ENCODE assay signal across 11 mouse cellular contexts in the genomic region with DNA sequence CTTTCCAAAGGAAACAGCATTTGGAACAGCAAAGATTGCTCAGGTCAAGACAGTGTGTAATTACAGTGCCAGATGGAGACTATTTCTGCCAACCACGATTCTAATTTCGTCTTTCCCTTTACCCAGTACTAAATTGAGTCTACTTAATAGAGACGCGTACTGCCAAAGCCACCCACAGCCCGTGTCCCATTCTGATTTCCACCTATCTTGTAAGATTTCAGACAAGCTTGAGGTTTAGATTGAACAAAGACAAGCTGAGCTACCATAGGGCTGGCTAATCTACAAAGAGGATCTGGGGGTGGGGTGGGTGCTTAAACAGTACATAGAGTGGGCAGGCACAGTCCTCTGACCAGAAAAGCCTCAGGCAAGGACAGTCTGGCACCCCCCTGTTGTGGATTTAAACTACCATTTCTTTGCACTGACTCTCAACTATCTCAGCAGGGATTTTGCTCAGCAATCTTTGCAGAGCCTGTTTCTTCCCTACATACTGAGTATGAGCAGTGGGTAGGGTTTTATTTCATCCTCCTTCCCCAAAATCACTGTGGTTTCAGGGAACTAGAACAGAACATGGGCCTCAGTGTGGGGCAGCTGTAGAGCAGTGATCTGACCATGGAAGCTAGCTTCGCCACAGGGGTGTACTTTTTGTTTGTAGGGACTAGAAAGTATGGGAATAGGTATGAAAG. TPM values are rescaled to one million over a fixed set of nuclear protein-coding genes. Genes with fewer than 3 reads are reported as not detected.
DNase-seq lines count a peak whose midpoint lies in the region; ATAC-seq and TF ChIP-seq lines count a peak whose summit lies in the region.
"Had no signal": no experiment of that assay in that cellular context is flagged by ENCODE, and none has a peak within 500 bp of the region (broad histone marks: within the 10 kb centered on the region; RNA-seq: fewer than 3 reads in every experiment).

No protein-coding gene starts in this region.

- peak; percentile 59 for ATAC-seq in forebrain, embryonic 16.5 days
- ATAC-seq in erythroid progenitor cell, adult 5-6 weeks (replicated peaks; ENCODE audit: low FRiP score, poor library complexity, severe bottlenecking) = no peak

- intact Hi-C loops in gastrocnemius, adult 2 months (cut with DNase I) = loop anchor here (2.0 kb wide), 1 partner anchor 112 kb away; no protein-coding TSS in a partner anchor
- intact Hi-C loops in left cerebral cortex, postnatal 36 days (cut with DNase I) = loop anchor here (5.0 to 10.0 kb wide), 3 partner anchors 725 to 1285 kb away; a partner anchor contains a TSS

- DNase-seq in gastrocnemius, adult 2 months = peak; percentile 26
- DNase-seq in gastrocnemius, postnatal 10 days = no peak
- DNase-seq in brain, embryonic 14.5 days (ENCODE audit: low read depth) = peak; percentile 68
- DNase-seq in left cerebral cortex, postnatal 36 days (ENCODE audit: low spot score in 2 of 2) = peak; percentile 6 to 15
- DNase-seq in embryo, embryonic 10.5 days (ENCODE audit: low spot score) = no peak
- DNase-seq in urinary bladder, postnatal 25 days (ENCODE audit: low spot score) = no peak

- no peak for TF ChIP-seq CTCF in gastrocnemius, adult 2 months (IDR thresholded peaks at IDR 0.05)
- no peak for TF ChIP-seq CTCF in brain, embryonic 14.5 days (IDR thresholded peaks at IDR 0.05; ENCODE audit: borderline replicate concordance, extremely low read depth, insufficient read depth, insufficient read length)

- H3K9me3 ChIP-seq in forebrain, embryonic 16.5 days (ENCODE audit: control insufficient read depth, low read length) = no peaks in the 10 kb centered on the region
- H3K9me3 ChIP-seq: embryonic facial prominence, embryonic 12.5 days; limb, embryonic 13.5 days; midbrain, embryonic 12.5 days had no signal

- H3K27me3 ChIP-seq in forebrain, embryonic 16.5 days (replicated peaks; ENCODE audit: control insufficient read depth, insufficient read depth, low read length) = no peaks in the 10 kb centered on the region
- H3K27me3 ChIP-seq: embryonic facial prominence, embryonic 12.5 days had no signal

- peaks cover 16% of the 10 kb centered on the region for H3K4me1 ChIP-seq in forebrain, embryonic 16.5 days (replicated peaks; ENCODE audit: control insufficient read depth, insufficient read depth, low read length)
- H3K4me1 ChIP-seq: embryonic facial prominence, embryonic 12.5 days had no signal

- peak overlapping the region; percentile 37 for H3K4me2 ChIP-seq in forebrain, embryonic 16.5 days (ENCODE audit: low read length)

- peak overlapping the region; percentile 88 for H3K27ac ChIP-seq in gastrocnemius, adult 2 months
- H3K27ac ChIP-seq in forebrain, embryonic 16.5 days (ENCODE audit: low read length) = peak overlapping the region; percentile 41
- H3K27ac ChIP-seq: embryonic facial prominence, embryonic 12.5 days; limb, embryonic 13.5 days; midbrain, embryonic 12.5 days had no signal

- peak overlapping the region; percentile 59 for H3K4me3 ChIP-seq in gastrocnemius, adult 2 months
- no peak overlapping the region for H3K4me3 ChIP-seq in forebrain, embryonic 16.5 days (replicated peaks; ENCODE audit: low read length)
- H3K4me3 ChIP-seq: embryonic facial prominence, embryonic 12.5 days; limb, embryonic 13.5 days had no signal

- TF ChIP-seq POLR2A in brain, embryonic 14.5 days (IDR thresholded peaks at IDR 0.05; ENCODE audit: borderline replicate concordance, extremely low read depth, insufficient read depth, insufficient read length, poor library complexity, severe bottlenecking) = no peak

- 33% methylated on average over 6 of the region's 6 CpGs for WGBS in forebrain, embryonic 16.5 days

- H3K9ac ChIP-seq in forebrain, embryonic 16.5 days (replicated peaks; ENCODE audit: low read depth, low read length) = no peak overlapping the region
- H3K9ac ChIP-seq: embryonic facial prominence, embryonic 12.5 days; limb, embryonic 13.5 days; midbrain, embryonic 12.5 days had no signal

- H3K36me3 ChIP-seq in forebrain, embryonic 16.5 days (ENCODE audit: control insufficient read depth, insufficient read depth) = no peaks in the 10 kb centered on the region
- H3K36me3 ChIP-seq: embryonic facial prominence, embryonic 12.5 days; limb, embryonic 13.5 days; midbrain, embryonic 12.5 days had no signal

RNA-seq across cellular contexts. Expression of a gene that starts 44.4 kb away (rescaled TPM):
- total RNA-seq in gastrocnemius, adult 2 months (2021) = under 1 TPM; 0.25 to 0.26 TPM
- total RNA-seq in gastrocnemius, postnatal 10 days (2021) = under 1 TPM; 0.42 to 0.79 TPM
- polyA plus RNA-seq in brain, embryonic 14.5 days (2012; rRNA removed) = 1.8 and 2.4 TPM in 2 replicates
- 1.2 and 1.5 TPM in 2 replicates for polyA plus RNA-seq in forebrain, embryonic 16.5 days (2015; fragmentation: Nextera tagmentation; extraction: Ambion mirVana)
- 1 to 10 TPM in 1 of 2 experiments, under 1 TPM in 1; 0.94 to 1.6 TPM for total RNA-seq in left cerebral cortex, postnatal 36 days (2021)
- not detected in 2 replicates for total RNA-seq in erythroid progenitor cell, adult 5-6 weeks (2015; ENCODE audit: low replicate concordance)
- 1.1 and 1.3 TPM in 2 replicates for total RNA-seq in erythroid progenitor cell, adult 5-6 weeks (2017; ENCODE audit: low replicate concordance)

Comparison
In these comparisons a context has a peak if more than half of its experiments do, and no peak if none do; other contexts are left out.
1. DNase-seq: peak in gastrocnemius, adult 2 months (single experiment), brain, embryonic 14.5 days (single experiment) and left cerebral cortex, postnatal 36 days (2 of 2); none in gastrocnemius, postnatal 10 days (single experiment), embryo, embryonic 10.5 days (single experiment) and urinary bladder, postnatal 25 days (single experiment).